Mouse (Mus musculus): ENCODE results near the gene Phyhd1. TPM values are rescaled to one million over a fixed set of nuclear protein-coding genes. Genes with fewer than 3 reads are reported as not detected.

Phyhd1 gene
- polyA plus RNA-seq, 1 experiment from 2014 or later: 6.0 TPM

DNA sequence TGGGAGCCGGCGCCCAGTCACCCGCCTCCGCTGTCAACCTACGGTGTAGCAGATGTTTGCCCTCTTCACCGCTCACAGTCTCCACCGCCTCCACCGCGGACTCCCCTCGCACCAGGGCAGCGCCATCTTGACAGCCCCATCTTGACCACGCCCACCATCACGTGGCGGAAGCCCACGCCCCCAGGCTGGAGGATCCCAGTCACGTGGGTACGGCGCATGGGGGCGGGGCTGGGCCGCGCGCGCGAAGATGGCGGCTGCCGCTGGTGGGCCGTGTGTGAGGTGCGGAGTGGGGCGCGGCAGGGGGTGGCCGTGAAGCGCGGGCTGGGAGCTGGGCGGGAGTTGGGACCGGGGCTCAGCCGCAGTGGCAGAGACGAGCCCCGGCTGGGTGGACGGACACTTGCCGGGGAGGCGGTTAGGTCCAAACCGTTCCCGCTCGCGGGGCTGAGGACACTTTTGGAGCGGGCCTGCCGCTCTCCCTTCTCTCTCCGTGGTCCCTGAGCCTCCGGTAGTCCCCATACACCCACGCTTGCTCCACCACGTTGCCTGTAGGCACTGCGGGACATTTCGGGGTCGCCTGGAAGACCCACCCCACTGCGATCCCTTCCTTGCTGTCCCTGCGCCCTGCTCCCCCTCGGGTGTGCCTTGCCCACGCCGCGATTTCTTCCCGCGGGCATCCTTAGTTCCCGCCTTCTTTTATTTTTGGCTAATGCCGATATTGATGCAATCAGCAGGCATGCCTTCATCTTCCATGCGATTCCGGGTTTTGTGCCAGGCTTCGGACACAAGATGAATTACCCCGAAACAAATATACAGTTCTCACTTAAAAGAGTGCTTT lies 20.4 kb downstream of the Phyhd1 start, which contains the start of the genes Dolk and Nup188:
Gene Dolk (minus strand): TSS at position 143 of the 835 bp plus-strand sequence.
Gene Nup188 (plus strand): TSS at position 206 of the 835 bp plus-strand sequence.
- peak; percentile 95 for ATAC-seq (ENCODE audit: insufficient number of reproducible peaks, low FRiP score, low TSS enrichment, low read depth)
- peak within 1 kb of the TSS; percentile 80 for H3K4me3 ChIP-seq (replicated peaks)
- 1% methylated on average over 64 of the region's 68 CpGs for WGBS
- peaks cover 6% of the 10 kb centered on the region; the same call in 1 of the 2 replicates for H3K36me3 ChIP-seq
- no peaks in the 10 kb centered on the region for H3K9me3 ChIP-seq (replicated peaks)
- no peaks in the 10 kb centered on the region for H3K27me3 ChIP-seq
- peak within 1 kb of the TSS; percentile 95 for H3K4me2 ChIP-seq (replicated peaks)
- H3K9ac ChIP-seq: peak within 1 kb of the TSS; percentile 67
- H3K27ac ChIP-seq (replicated peaks): peak within 1 kb of the TSS; percentile 65
- H3K4me1 ChIP-seq: peaks cover 22% of the 10 kb centered on the region

DNA sequence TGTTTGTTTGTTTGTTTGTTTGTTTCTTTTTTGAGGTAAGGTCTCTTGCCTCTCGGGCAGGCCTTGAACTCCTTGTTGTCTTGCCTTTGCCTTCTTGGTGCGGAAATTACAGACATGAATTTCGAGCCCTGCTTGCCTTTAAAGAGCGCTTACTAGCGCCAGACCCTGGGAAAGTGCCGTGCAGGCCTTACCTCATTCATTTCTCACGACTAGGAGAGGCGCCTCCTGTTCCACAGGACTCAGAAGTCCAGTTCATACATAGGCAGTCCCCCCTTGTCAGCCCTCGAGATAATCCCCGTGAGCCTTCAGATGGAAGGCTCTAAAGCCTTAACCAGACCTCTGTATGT lies 21.0 kb downstream of the Phyhd1 start:
- Histone ChIP-seq H3K4me1 (peaks cover 22% of the 10 kb centered on the region), H3K4me2 (replicated peaks) (peak overlapping the region; percentile 95), H3K9ac (peak overlapping the region; percentile 67), H3K36me3 (peaks cover 6% of the 10 kb centered on the region; the same call in 1 of the 2 replicates), H3K4me3 (replicated peaks) (peak overlapping the region; percentile 80), H3K27me3 (no peaks in the 10 kb centered on the region), H3K27ac (replicated peaks) (peak overlapping the region; percentile 34; the same call in 1 of the 2 replicates), H3K9me3 (replicated peaks) (no peaks in the 10 kb centered on the region)
- 0% methylated on average over 10 of the region's 10 CpGs for WGBS
- ATAC-seq (ENCODE audit: insufficient number of reproducible peaks, low FRiP score, low TSS enrichment, low read depth): no peak

DNA sequence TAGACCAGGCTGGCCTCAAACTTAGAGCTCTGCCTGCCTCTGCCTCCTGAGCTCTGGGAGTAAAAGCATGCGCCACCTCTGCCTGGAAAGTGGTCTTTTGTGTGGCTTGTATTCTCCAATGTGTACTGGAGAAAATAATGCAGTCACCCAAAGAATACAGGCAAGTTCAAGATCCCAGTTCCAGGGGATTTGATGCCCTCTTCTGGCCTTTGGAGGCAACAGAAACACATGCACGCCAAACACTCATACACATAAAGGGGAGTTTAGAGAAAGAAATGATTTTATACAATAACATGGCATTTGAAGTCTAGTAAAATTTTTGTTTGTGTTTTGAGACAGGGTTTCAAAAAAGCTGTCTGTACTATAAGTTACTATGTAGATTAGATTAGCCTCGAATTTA lies 33.5 kb downstream of the Phyhd1 start:
- Histone ChIP-seq H3K9ac (no peak overlapping the region), H3K27ac (replicated peaks) (no peak overlapping the region), H3K36me3 (peaks cover 67% of the 10 kb centered on the region), H3K4me3 (replicated peaks) (no peak overlapping the region), H3K4me2 (replicated peaks) (no peak overlapping the region), H3K9me3 (replicated peaks) (no peaks in the 10 kb centered on the region), H3K4me1 (no peaks in the 10 kb centered on the region), H3K27me3 (no peaks in the 10 kb centered on the region)
- no peak for ATAC-seq (ENCODE audit: insufficient number of reproducible peaks, low FRiP score, low TSS enrichment, low read depth)
- 68% methylated on average over 3 of the region's 3 CpGs for WGBS

DNA sequence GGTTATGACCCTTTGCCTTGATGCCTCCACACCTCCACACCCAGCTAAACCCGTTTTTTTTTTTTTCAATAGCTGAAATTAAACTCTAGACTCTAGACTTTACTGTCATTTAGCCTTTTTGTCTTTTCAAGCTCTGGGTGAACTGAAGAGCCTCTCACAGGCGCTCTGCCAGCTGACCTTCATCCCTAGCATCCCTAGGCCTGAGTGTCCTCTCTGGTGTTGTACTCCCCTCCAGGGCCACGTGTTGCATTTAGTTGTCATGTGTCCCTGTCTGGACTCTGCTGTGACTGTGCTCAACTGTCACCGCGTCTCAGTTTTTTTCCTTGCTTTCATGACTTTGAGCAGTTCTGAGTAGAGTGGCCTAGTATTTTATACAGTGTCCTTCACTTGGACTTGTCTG lies 34.0 kb downstream of the Phyhd1 start:
- peaks cover 70% of the 10 kb centered on the region for H3K36me3 ChIP-seq
- ATAC-seq (ENCODE audit: insufficient number of reproducible peaks, low FRiP score, low TSS enrichment, low read depth): no peak
- H3K4me1 ChIP-seq: no peaks in the 10 kb centered on the region
- H3K9me3 ChIP-seq (replicated peaks): no peaks in the 10 kb centered on the region
- 90% methylated on average over 5 of the region's 5 CpGs for WGBS
- no peak overlapping the region for H3K4me2 ChIP-seq (replicated peaks)
- no peaks in the 10 kb centered on the region for H3K27me3 ChIP-seq
- no peak overlapping the region for H3K27ac ChIP-seq (replicated peaks)
- H3K4me3 ChIP-seq (replicated peaks): no peak overlapping the region
- no peak overlapping the region for H3K9ac ChIP-seq

DNA sequence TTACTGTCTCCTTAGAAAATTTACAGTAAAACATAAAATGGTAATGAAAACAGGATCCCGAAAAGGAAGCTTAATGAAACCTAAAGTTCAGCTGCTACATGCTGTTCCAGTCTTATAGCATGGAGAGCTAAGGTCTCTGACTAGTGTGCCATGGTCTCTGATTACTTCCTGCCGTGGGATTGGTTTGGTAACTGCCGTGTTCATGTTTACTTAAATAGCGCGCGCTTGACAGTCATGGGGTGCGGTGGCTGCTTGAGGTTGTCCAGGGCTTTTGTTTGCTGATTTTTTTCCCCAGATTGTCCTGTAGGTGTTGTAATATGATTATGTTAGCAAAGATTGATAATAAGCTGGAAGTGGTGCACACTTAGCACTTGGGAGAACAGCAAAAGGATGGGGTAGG lies 40.1 kb downstream of the Phyhd1 start:
- no peak overlapping the region for H3K4me2 ChIP-seq (replicated peaks)
- H3K27me3 ChIP-seq: no peaks in the 10 kb centered on the region
- no peak overlapping the region for H3K9ac ChIP-seq
- peaks cover 97% of the 10 kb centered on the region for H3K36me3 ChIP-seq
- H3K27ac ChIP-seq (replicated peaks): no peak overlapping the region
- no peak for ATAC-seq (ENCODE audit: insufficient number of reproducible peaks, low FRiP score, low TSS enrichment, low read depth)
- no peaks in the 10 kb centered on the region for H3K9me3 ChIP-seq (replicated peaks)
- H3K4me1 ChIP-seq: no peaks in the 10 kb centered on the region
- 93% methylated on average over 7 of the region's 7 CpGs for WGBS
- H3K4me3 ChIP-seq (replicated peaks): no peak overlapping the region

DNA sequence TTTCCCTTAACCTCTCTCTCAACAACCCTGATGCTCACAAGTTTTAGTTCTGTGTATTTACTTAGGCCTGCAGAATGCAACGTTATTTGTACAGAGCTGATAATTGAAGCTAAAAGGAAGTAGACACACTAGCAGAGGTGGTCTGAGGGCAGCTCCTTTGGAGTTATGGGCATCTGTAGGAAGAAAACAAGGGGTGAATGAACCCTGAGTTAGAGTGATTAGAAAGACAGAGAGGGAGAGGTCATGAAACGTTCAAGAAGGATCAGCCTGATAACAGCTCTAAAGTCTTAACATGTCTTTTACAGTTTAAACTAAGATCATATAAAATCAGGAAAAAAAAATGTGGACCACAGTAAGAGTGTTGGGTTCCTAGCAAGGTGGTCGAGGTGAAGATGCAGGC lies 43.3 kb downstream of the Phyhd1 start:
- Histone ChIP-seq H3K4me3 (replicated peaks) (no peak overlapping the region), H3K4me1 (no peaks in the 10 kb centered on the region), H3K36me3 (peaks cover 91% of the 10 kb centered on the region), H3K9me3 (replicated peaks) (no peaks in the 10 kb centered on the region), H3K27ac (replicated peaks) (no peak overlapping the region), H3K9ac (no peak overlapping the region), H3K27me3 (no peaks in the 10 kb centered on the region), H3K4me2 (replicated peaks) (no peak overlapping the region)
- ATAC-seq (ENCODE audit: insufficient number of reproducible peaks, low FRiP score, low TSS enrichment, low read depth): no peak
- WGBS: 90% methylated on average over 3 of the region's 3 CpGs

DNA sequence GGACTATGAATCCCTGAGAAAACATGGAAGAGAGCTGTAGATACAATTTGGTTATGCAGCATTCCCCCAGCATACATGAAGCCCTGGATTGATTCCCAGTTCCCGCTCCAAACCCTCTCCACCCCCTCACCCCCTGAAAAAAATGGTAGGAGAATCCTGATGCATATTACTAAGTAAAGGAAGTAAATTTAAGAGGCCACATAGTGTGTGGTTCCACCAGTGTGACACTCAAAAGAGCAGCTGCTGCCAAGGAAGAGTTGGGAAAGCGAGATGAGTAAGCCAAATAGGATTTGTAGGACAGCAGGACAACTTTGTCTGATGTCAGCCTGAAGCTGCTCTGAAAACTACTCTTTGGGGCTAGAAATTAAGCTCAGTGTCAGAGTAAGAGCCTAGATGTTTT lies 45.5 kb downstream of the Phyhd1 start:
- H3K27ac ChIP-seq (replicated peaks): no peak overlapping the region
- no peak for ATAC-seq (ENCODE audit: insufficient number of reproducible peaks, low FRiP score, low TSS enrichment, low read depth)
- H3K9ac ChIP-seq: no peak overlapping the region
- no peaks in the 10 kb centered on the region for H3K9me3 ChIP-seq (replicated peaks)
- H3K4me2 ChIP-seq (replicated peaks): no peak overlapping the region
- no peak overlapping the region for H3K4me3 ChIP-seq (replicated peaks)
- WGBS: 91% methylated on average over 2 of the region's 2 CpGs
- no peaks in the 10 kb centered on the region for H3K4me1 ChIP-seq
- H3K27me3 ChIP-seq: no peaks in the 10 kb centered on the region
- peaks cover 91% of the 10 kb centered on the region for H3K36me3 ChIP-seq

DNA sequence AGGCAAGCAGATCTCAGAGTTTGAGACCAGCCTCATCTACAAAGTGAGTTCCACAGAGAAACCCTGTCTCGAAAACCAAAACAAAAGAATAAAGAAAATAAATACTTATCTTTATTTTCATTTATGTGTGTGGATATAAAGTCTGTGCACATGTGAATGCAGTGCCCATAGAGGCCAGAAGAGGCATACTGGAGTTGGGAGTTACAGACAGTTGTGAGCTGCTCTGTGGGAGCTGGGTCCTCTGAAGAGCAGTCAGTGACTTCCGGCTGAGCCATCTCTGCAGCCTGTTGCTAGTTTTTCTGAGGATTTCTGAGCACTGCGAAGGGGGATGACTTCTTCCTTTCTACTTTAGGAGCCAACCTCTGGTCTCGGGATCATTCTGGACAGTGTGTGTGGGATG lies 50.1 kb downstream of the Phyhd1 start:
- Histone ChIP-seq H3K4me1 (no peaks in the 10 kb centered on the region), H3K4me3 (replicated peaks) (no peak overlapping the region), H3K27me3 (no peaks in the 10 kb centered on the region), H3K36me3 (peaks cover 87% of the 10 kb centered on the region), H3K27ac (replicated peaks) (no peak overlapping the region), H3K9ac (no peak overlapping the region), H3K9me3 (replicated peaks) (no peaks in the 10 kb centered on the region), H3K4me2 (replicated peaks) (no peak overlapping the region)
- no peak for ATAC-seq (ENCODE audit: insufficient number of reproducible peaks, low FRiP score, low TSS enrichment, low read depth)
- WGBS: 92% methylated on average over 4 of the region's 4 CpGs

DNA sequence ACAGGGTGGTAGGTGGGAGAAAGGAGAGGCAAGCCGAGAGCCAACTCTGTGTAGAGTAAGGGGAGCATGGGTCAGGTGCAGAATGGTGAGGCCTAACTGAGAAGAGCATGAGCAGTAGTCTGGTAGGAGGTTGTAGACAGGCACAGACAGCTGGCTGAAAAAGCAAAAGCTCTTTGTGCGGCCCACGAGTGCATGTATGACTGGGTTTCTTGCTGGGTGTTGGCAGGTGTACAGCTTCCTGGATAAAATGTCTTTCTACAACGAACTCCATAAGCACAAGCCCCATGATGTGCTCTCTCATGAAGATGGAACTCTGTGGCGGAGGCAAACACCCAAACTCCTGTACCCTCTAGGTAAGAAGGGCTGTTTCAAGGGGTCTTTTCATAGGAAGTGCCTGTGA lies 51.0 kb downstream of the Phyhd1 start:
- no peak overlapping the region for H3K4me3 ChIP-seq (replicated peaks)
- H3K27me3 ChIP-seq: no peaks in the 10 kb centered on the region
- no peaks in the 10 kb centered on the region for H3K4me1 ChIP-seq
- no peak overlapping the region for H3K9ac ChIP-seq
- no peaks in the 10 kb centered on the region for H3K9me3 ChIP-seq (replicated peaks)
- ATAC-seq (ENCODE audit: insufficient number of reproducible peaks, low FRiP score, low TSS enrichment, low read depth): no peak
- no peak overlapping the region for H3K27ac ChIP-seq (replicated peaks)
- WGBS: 88% methylated on average over 5 of the region's 5 CpGs
- H3K4me2 ChIP-seq (replicated peaks): no peak overlapping the region
- H3K36me3 ChIP-seq: peaks cover 90% of the 10 kb centered on the region

DNA sequence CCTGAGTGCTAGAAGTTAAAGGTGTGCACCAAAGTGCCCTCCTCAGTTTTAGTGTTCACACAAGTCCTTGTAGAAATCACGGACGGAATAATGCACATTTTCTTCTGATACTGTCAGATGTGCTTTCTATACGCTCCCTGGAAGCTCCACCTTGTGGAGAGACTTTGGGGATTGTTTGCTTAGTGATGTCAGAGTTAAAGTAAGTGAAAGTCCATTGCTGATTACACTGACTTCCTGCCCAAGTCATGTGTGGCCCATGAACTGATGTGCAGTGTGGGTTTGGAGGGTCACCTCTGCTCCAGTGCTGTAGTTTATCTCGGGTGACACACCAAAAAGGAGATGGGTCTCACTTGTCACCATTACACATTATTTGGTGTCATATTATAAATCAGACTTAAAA lies 53.3 kb downstream of the Phyhd1 start:
- peaks cover 93% of the 10 kb centered on the region for H3K36me3 ChIP-seq
- no peaks in the 10 kb centered on the region for H3K4me1 ChIP-seq
- H3K27me3 ChIP-seq: no peaks in the 10 kb centered on the region
- H3K27ac ChIP-seq (replicated peaks): no peak overlapping the region
- H3K4me3 ChIP-seq (replicated peaks): no peak overlapping the region
- no peak overlapping the region for H3K4me2 ChIP-seq (replicated peaks)
- no peaks in the 10 kb centered on the region for H3K9me3 ChIP-seq (replicated peaks)
- H3K9ac ChIP-seq: no peak overlapping the region
- 88% methylated on average over 4 of the region's 4 CpGs for WGBS
- no peak for ATAC-seq (ENCODE audit: insufficient number of reproducible peaks, low FRiP score, low TSS enrichment, low read depth)

DNA sequence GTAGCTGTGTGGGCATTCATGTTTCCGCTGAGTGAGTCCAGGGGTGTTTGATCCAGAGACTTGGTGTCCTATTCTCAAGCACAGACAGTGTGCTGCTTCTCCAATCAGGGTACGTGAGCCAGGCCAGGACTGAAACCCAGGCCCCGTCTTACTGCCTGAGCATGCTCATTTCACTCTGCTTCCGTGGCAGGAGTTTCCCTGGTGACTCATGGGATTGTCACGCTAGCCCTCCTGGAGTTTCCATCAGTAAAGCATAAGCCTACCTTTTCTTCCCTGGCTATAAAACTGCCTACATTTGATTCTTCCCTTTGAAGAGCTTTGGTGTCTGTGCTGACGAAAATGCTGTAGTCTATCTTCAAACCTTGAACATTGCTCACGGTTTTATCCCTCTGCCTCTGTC lies 57.1 kb downstream of the Phyhd1 start:
- ATAC-seq (ENCODE audit: insufficient number of reproducible peaks, low FRiP score, low TSS enrichment, low read depth): no peak
- H3K4me3 ChIP-seq (replicated peaks): no peak overlapping the region
- WGBS: 90% methylated on average over 7 of the region's 7 CpGs
- H3K36me3 ChIP-seq: peaks cover 92% of the 10 kb centered on the region
- no peaks in the 10 kb centered on the region for H3K9me3 ChIP-seq (replicated peaks)
- no peaks in the 10 kb centered on the region for H3K27me3 ChIP-seq
- H3K27ac ChIP-seq (replicated peaks): no peak overlapping the region
- no peak overlapping the region for H3K9ac ChIP-seq
- no peak overlapping the region for H3K4me2 ChIP-seq (replicated peaks)
- H3K4me1 ChIP-seq: no peaks in the 10 kb centered on the region

DNA sequence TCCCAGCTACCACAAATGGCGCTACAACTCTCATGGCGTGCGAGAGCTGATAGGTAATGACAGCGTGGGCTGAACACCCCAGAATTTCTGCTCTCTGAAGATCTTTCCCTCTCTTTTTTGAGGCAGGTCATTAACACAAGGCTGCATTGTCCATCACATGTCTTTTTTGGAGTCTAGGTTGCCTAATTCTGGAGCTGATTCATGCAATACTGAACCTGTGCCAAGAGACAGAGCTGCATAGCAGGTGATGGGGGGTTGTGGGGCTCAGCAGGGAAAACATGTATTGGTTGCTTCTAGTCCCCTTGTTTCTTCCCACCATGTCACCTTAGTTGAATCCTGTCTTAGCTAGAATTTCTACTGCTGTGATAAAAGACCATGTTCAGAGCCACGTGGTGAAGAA lies 59.3 kb downstream of the Phyhd1 start:
- no peak overlapping the region for H3K27ac ChIP-seq (replicated peaks)
- no peak overlapping the region for H3K4me2 ChIP-seq (replicated peaks)
- 88% methylated on average over 5 of the region's 5 CpGs for WGBS
- H3K36me3 ChIP-seq: peaks cover 95% of the 10 kb centered on the region
- H3K27me3 ChIP-seq: no peaks in the 10 kb centered on the region
- no peak for ATAC-seq (ENCODE audit: insufficient number of reproducible peaks, low FRiP score, low TSS enrichment, low read depth)
- no peaks in the 10 kb centered on the region for H3K9me3 ChIP-seq (replicated peaks)
- no peaks in the 10 kb centered on the region for H3K4me1 ChIP-seq
- H3K4me3 ChIP-seq (replicated peaks): no peak overlapping the region
- H3K9ac ChIP-seq: no peak overlapping the region

Data from embryonic facial prominence, embryonic 15.5 days (tissue).